Mouse (Mus musculus): ENCODE measurements around the gene Tnrc6b.

GRCm38 (mm10) chr15:80916621-80917020, 205.5 kb downstream of the Tnrc6b start:
- TF ChIP-seq CTCF (IDR thresholded peaks at IDR 0.05; ENCODE audit: low read depth) (no peak), EP300 (IDR thresholded peaks at IDR 0.05; ENCODE audit: low read depth) (no peak)
